Mouse (Mus musculus) right cerebral cortex, adult 2 months (tissue): Measurements from ENCODE around the gene Ptf1a.

Experiments
- DNase-seq, 2 experiments: peaks; one replicate each; pipeline ENCODE4 v3.0.0; 2021 to 2022; ENCODE audit warnings: low spot score in 2 of 2

Ptf1a gene

GRCm38 (mm10) chr2:19444931-19445831, at the start of gene Ptf1a:
Gene Ptf1a, plus strand, starts transcription at chr2:19445663.
- DNase-seq, result no peak

GRCm38 (mm10) chr2:19405409-19405808, 40.1 kb upstream of the Ptf1a start:
- no peak for DNase-seq

GRCm38 (mm10) chr2:19406531-19406930, 38.9 kb upstream of the Ptf1a start:
- DNase-seq, result no peak

DNA sequence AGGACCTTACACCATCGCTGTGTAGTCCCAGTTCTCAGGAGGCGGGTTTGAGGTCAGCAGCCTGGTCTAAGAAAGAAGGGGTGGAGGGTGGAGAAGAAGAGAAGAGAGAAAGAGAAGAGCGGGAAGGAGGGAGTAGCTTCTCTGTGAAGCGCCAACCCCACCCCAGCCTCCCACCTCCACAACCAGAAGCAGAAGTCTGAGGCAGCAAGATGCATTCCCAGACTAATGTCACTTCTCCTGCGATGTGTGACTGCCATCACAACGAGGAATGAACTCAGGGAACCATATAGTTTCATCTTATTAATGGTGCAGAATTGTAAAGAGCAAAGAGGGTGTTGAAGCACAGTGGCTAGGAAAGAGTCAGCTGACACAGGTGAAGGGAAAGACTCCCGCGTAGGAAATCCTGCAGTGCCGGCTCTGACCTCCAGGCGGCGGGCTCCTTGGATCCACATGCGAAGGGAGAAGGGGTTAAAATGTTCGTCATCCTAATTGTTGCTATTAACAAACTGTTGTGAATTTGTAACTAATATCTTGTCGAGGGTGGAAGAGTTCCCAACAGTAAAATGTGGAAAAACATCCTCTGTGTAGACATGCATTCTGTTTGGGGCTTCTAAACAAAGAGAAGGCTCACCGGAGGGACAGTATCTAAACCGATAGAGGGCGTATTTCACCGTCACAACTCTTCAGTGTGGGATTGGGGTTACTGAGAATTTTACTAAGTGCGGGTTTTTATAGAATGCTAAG, 31.1 kb upstream of the Ptf1a start:
- DNase-seq, result peak; percentile 75 to 81

- DNase-seq, result peak; percentile 40 to 69
These were observed 30.4 kb upstream of the Ptf1a start for GRCm38 (mm10) chr2:19415063-19415521.

DNA sequence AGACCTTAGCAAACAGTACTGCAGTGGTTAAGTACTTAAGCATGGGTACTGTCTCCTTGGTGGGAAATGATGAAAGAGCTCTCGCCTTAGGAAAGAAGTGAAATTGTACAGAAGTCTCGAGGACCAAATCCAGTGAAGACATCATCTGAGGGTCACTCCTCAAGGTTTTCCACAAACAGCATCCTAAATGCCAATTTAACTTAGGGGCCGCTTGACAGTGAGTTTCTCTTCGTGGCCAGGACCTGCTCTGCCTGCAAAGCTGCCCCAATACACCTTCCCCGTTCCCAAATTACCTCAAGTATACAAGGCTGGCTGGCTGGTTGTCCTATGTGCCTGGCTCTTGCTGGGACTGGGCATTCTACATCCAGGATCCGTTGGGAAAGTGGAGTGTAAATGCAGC, 29.4 kb upstream of the Ptf1a start:
- no peak for DNase-seq

GRCm38 (mm10) chr2:19419686-19420345, 25.6 kb upstream of the Ptf1a start:
- no peak for DNase-seq

- no peak for DNase-seq
These were observed 23.2 kb upstream of the Ptf1a start for GRCm38 (mm10) chr2:19422226-19422625.

DNA sequence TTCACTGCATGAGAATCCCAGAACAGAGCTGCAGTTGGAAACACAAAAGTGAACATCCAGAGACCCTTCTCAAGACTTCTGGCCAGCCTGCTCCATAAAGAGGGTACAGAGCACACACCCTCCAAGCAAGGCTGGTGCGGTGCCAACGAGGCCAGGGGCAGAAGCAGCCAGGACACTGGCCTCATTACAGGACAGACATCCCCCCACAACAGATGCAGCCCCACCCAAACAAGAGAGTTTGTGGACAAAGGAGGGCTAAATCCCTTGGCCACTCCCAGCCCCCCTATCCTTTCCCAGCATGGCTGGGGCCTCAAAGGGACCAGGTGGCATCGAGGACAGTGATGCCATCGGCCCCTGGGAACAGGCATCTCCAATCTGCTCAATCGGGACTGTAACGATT, 22.4 kb upstream of the Ptf1a start:
- no peak for DNase-seq

DNA sequence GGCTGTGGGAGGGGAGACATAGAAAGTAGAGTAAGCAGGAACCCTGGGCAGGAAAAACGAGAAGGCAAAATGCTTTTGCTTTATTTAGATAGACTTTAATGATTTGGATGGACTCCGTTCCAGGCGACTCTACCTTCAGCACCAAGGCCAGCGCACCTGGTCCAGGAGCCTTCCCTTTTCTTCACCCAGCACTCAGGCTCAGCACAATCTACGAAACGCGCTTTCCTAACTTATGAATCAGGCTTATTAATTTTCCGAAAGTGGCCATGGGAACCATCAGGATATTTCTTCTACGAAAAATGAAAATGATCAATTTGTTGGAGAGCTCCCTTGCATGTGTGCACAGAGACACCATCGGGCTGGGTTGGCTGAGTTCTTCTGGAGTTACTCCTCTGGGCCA, 16.4 kb upstream of the Ptf1a start:
- no peak for DNase-seq

- no peak for DNase-seq
These were observed 15.5 kb upstream of the Ptf1a start for GRCm38 (mm10) chr2:19429691-19430690.

DNA sequence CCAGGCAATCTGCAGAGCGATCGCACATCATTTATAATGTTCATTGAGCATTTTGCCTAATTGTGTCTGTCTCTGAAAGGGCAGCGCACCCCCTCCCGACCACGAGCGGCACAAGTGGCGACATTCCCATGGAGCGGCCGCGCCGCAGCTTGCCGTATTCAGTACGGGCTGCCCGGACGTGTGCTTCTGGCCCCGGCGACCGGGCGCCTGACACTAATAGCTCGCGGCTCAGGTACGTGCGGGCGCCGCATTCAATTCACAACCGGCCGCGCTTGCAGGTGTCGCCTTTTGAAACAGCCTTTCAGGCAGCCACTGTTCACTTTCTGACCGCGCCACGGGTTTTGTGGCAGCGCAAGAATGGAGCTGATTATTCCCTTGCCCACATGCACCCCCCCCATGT, 14.7 kb upstream of the Ptf1a start:
- no peak for DNase-seq

GRCm38 (mm10) chr2:19431186-19431585, 14.3 kb upstream of the Ptf1a start:
- DNase-seq, result no peak

DNA sequence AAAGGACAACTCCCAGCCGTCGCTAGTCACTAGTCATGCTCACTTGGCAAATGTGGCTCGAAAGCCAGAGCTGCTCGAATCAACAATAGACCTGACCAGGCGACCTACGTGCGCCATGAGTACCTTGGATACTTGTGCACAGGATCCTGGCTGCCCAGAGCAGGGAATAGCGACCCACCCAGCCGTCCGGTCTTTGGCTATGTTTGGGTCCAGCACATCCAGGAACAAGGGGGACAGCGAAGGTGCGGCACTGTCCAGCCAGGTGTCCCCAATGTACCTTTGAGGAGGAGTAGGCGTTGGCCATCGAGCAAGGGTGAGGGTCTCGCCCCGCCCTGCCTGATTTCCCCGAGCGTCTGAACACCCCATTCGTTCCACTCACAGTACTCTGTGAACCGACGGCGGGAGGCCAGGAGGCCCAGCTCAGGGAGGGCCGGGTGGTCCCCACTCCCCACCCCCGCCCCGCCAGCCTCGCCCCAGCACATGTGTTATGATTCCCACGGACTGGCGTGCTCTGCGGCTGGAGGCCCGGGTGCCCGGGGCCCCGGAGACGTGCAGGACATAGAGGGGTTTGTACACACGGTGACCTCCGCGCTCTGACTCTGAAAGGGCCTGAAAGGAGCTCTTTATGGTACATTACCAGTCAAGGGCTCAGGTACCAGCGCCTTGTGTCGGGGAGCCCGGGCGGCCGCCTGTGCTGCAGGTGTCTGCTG, 13.7 kb upstream of the Ptf1a start:
- DNase-seq, result no peak

GRCm38 (mm10) chr2:19444346-19444745, 1.1 kb upstream of the Ptf1a start:
- no peak for DNase-seq

DNA sequence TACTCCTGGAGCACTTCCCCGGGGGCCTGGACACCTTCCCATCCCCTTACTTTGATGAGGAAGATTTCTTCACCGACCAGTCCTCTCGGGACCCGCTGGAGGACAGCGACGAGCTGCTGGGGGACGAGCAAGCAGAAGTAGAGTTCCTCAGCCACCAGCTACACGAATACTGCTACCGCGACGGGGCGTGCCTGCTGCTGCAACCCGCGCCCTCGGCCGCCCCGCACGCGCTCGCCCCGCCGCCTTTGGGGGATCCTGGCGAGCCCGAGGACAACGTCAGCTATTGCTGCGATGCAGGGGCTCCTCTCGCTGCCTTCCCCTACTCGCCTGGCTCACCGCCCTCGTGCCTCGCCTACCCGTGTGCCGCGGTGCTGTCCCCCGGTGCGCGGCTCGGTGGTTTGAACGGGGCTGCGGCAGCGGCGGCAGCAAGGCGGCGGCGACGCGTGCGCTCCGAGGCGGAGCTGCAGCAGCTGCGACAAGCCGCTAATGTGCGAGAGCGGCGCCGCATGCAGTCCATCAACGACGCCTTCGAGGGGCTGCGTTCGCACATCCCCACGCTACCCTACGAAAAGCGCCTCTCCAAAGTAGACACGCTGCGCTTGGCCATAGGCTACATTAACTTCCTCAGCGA, 523 bp downstream of the Ptf1a start:
- DNase-seq, result no peak

- no peak for DNase-seq
These were observed 1.3 kb downstream of the Ptf1a start for GRCm38 (mm10) chr2:19446746-19447145.

DNA sequence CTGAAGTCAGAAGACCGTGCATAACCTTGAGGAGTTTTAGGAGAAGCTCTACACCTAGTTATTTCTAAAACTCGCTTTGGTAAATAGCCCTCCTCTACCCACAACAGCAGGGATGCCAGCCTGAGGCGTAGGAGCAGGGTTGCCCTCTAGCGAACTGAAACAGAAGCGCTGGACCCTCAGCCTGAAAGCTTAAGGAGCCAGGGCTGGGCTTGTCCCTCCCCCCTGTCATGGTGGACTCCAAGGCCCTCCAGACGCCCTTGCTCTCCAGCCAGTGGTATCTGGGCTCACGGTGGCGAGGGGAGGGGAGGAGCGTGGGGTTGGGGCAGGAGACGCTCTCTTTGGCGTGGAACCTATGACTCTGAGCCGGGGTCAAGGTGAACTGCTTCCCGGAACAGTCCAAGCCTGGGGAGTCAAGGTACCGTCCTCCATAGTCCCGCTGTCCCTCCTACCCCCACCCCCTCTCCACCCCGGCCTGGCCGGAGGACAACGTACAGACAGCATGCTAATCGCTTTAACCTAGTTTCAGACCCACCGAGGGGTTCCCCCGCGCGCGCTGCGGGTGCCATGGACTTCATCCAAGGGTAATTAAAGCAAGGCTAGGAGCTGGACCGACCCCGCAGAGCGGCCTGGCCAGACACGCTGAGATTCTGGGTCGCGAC, 2.7 kb downstream of the Ptf1a start:
- no peak for DNase-seq

- no peak for DNase-seq
These were observed 3.8 kb downstream of the Ptf1a start for GRCm38 (mm10) chr2:19449308-19449707.
